Mouse (Mus musculus): ENCODE data around the gene Ly6g6c. TPM values are rescaled to one million over a fixed set of nuclear protein-coding genes. Genes with fewer than 3 reads are reported as not detected.

Gene Ly6g6c
- polyA plus RNA-seq, 1 experiment: 0.15 TPM

DNA sequence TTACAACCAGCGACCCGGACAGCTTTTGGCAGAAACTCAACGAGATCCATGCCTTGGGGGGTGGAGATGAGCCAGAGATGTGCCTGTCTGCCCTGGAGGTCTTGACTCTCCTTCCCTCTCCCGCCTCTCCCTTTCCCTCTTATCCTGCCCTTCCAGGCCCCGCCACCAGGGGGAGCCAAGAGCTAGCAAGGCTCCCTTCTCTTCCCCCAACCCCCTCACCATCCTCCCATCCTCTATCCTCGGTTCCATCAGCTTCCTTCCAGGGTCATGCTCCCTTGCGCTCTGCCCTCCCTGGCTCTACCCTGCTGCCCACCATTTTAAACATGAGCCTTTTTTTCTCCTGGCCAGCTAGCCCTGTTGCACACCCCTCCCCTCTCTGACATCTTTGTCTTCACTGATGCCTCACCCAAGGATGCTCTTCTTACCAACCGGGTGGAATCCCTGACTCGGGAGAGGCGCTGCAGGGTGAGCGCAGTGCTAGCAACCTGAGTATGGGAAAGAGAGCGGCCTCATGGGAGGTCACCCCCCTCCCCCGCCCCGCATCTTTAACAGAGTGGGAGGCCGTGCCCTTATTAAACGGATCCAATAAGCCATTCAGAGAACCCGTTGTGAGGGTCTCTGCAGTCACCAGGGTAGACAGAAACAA is 43.9 kb upstream of the Ly6g6c start:
- peaks cover 27% of the 10 kb centered on the region for H3K4me1 ChIP-seq (ENCODE audit: control insufficient read depth, insufficient read depth, low read length)
- DNase-seq: peak; percentile 83 to 91
- no peak overlapping the region for H3K27ac ChIP-seq (ENCODE audit: insufficient read depth, low read length)
- no peaks in the 10 kb centered on the region for H3K27me3 ChIP-seq (ENCODE audit: control insufficient read depth, insufficient read depth, low read length)
- WGBS: 22% methylated on average over 17 of the region's 17 CpGs
- TF ChIP-seq CTCF (IDR thresholded peaks at IDR 0.05; ENCODE audit: borderline replicate concordance, insufficient read depth, low read depth, low read length) (peak; percentile 95), POLR2A (IDR thresholded peaks at IDR 0.05; ENCODE audit: borderline replicate concordance, insufficient read depth, low read length) (no peak)
- H3K4me3 ChIP-seq (replicated peaks; ENCODE audit: insufficient read depth, low read depth, low read length): peak overlapping the region; percentile 19

DNA sequence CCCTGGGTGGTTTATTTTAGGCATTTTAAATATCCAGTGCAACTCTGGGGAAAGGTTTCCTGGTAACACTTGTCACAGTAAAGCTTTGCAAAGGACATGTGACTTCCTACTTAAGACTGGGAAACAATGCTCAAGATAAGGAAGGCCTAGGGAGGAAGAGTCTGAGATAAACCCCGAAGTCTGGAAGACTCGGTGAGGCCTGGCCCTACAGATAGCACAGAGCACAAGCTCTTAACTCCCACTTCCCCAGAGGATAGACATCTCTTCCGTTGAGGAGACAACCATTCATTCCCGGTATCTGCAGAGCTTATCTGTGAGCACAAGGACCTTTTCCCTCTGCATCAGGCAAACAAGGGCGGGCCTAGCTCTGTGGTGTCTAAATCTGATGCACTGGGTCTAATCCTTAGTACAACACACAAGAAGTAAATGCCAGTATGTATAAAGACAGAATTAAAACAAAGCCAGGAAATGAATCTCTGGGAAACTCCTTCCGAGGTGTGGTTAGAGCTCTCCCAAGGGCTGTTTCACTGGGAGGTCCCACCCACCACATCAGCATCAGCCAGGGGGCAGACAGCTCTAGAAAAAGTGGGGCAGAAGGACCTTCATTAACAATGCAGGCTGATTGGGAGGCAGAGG is 43.2 kb upstream of the Ly6g6c start:
- 74% methylated on average over 6 of the region's 6 CpGs for WGBS
- no peak overlapping the region for H3K27ac ChIP-seq (ENCODE audit: insufficient read depth, low read length)
- TF ChIP-seq POLR2A (IDR thresholded peaks at IDR 0.05; ENCODE audit: borderline replicate concordance, insufficient read depth, low read length) (no peak), CTCF (IDR thresholded peaks at IDR 0.05; ENCODE audit: borderline replicate concordance, insufficient read depth, low read depth, low read length) (no peak)
- peaks cover 20% of the 10 kb centered on the region for H3K4me1 ChIP-seq (ENCODE audit: control insufficient read depth, insufficient read depth, low read length)
- DNase-seq: no peak
- H3K27me3 ChIP-seq (ENCODE audit: control insufficient read depth, insufficient read depth, low read length): no peaks in the 10 kb centered on the region
- H3K4me3 ChIP-seq (replicated peaks; ENCODE audit: insufficient read depth, low read depth, low read length): no peak overlapping the region

DNA sequence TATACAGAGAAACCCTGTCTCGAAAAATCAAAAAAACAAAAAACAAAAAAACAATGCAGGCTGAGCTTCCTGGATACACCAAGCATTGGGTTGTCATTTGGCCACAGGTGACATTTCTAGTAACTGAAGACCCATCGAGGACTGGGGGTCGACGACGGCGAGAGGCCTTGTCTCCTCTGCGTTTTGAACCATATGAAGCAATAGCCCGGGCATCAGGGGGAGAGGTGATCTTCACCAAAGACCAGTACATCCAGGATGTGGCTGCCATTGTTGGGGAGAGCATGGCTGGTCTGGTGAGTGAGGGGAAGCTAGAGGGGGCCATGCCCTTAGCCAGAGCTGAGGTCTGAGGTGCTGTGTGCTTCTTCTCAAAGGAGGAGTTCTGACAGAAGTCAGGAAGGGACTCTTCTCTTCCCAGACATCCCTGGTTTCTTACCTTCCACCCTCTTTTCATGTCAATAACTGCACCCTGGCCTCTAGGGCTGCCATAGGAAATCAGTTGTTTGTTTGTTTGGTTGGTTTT is 42.6 kb upstream of the Ly6g6c start:
- Histone ChIP-seq H3K27me3 (ENCODE audit: control insufficient read depth, insufficient read depth, low read length) (no peaks in the 10 kb centered on the region), H3K4me3 (replicated peaks; ENCODE audit: insufficient read depth, low read depth, low read length) (no peak overlapping the region), H3K4me1 (ENCODE audit: control insufficient read depth, insufficient read depth, low read length) (peaks cover 17% of the 10 kb centered on the region), H3K27ac (ENCODE audit: insufficient read depth, low read length) (no peak overlapping the region)
- no peak for DNase-seq
- TF ChIP-seq CTCF (IDR thresholded peaks at IDR 0.05; ENCODE audit: borderline replicate concordance, insufficient read depth, low read depth, low read length) (no peak), POLR2A (IDR thresholded peaks at IDR 0.05; ENCODE audit: borderline replicate concordance, insufficient read depth, low read length) (no peak)
- 96% methylated on average over 8 of the region's 8 CpGs for WGBS

DNA sequence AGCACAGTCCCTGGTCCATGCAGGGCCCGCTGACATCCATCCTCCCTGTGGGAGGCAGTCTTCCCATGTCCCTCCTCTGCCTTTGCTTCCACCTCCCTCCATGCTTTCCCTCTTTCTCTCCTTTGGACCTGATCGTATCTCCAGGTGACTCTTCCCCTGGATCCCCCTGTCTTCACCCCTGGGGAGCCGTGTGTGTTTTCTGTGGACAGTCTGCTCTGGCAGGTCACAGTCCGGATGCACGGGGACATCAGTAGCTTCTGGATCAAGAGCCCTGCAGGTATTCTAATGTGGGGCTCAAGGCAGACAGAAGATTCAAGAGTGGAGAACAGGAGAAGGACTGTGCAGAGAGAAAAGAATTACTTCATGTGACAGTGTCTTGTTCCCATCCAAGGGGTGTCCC is 42.0 kb upstream of the Ly6g6c start:
- DNase-seq: no peak
- no peak overlapping the region for H3K27ac ChIP-seq (ENCODE audit: insufficient read depth, low read length)
- peaks cover 14% of the 10 kb centered on the region; the same call in 1 of the 2 replicates for H3K4me1 ChIP-seq (ENCODE audit: control insufficient read depth, insufficient read depth, low read length)
- no peaks in the 10 kb centered on the region for H3K27me3 ChIP-seq (ENCODE audit: control insufficient read depth, insufficient read depth, low read length)
- no peak overlapping the region for H3K4me3 ChIP-seq (replicated peaks; ENCODE audit: insufficient read depth, low read depth, low read length)
- 82% methylated on average over 5 of the region's 5 CpGs for WGBS
- TF ChIP-seq POLR2A (IDR thresholded peaks at IDR 0.05; ENCODE audit: borderline replicate concordance, insufficient read depth, low read length) (no peak), CTCF (IDR thresholded peaks at IDR 0.05; ENCODE audit: borderline replicate concordance, insufficient read depth, low read depth, low read length) (no peak)

DNA sequence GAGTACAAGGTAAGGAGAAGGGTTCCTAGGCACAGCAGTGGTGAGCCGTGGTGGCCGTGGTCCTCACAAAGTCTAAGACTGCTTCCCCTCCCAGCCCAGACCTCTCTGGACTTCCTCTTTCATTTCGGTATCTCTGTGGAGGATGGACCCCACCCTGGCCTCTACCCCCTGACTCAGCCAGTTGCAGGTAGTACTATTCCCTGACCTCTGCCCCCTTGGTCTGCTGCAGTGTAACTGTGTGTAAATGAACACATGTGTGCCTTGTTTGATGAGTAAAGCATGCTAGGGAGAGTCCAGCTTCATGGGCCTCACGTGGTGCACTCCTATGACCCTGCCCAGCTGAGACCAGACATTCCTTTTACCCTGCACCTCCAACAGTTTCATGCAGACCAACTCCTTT is 41.4 kb upstream of the Ly6g6c start:
- no peak overlapping the region for H3K4me3 ChIP-seq (replicated peaks; ENCODE audit: insufficient read depth, low read depth, low read length)
- 90% methylated on average over 4 of the region's 4 CpGs for WGBS
- no peak for DNase-seq

DNA sequence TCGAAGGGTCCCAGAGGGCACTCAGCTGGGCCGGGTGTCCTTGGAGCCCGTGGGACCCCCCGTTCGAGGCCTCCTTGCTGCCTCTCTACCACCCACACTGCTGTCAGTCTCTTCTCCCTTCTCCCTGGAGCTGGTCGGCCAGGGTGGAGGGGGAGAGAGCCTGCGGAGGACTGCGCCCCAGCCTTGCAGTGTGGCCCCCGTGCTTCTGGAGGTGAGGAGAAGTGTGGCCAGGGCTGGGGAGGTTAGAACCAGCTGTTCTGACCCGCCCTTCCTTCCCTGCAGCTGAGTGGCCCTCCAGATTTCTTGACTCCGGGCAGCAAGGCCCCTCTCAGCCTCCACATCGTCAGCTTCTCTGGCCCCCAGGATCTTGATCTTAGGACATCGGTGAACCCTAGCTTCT is 40.9 kb upstream of the Ly6g6c start:
- Histone ChIP-seq H3K4me1 (ENCODE audit: control insufficient read depth, insufficient read depth, low read length) (peaks cover 10% of the 10 kb centered on the region), H3K27ac (ENCODE audit: insufficient read depth, low read length) (no peak overlapping the region), H3K4me3 (replicated peaks; ENCODE audit: insufficient read depth, low read depth, low read length) (no peak overlapping the region), H3K27me3 (ENCODE audit: control insufficient read depth, insufficient read depth, low read length) (no peaks in the 10 kb centered on the region)
- WGBS: 78% methylated on average over 13 of the region's 13 CpGs
- no peak for TF ChIP-seq CTCF (IDR thresholded peaks at IDR 0.05; ENCODE audit: borderline replicate concordance, insufficient read depth, low read depth, low read length)
- no peak for TF ChIP-seq POLR2A (IDR thresholded peaks at IDR 0.05; ENCODE audit: borderline replicate concordance, insufficient read depth, low read length)
- DNase-seq: no peak

More for the DNA sequence above, 41.4 kb upstream of the Ly6g6c start:
- H3K27me3 ChIP-seq (ENCODE audit: control insufficient read depth, insufficient read depth, low read length): no peaks in the 10 kb centered on the region
- no peak overlapping the region for H3K27ac ChIP-seq (ENCODE audit: insufficient read depth, low read length)
- TF ChIP-seq POLR2A (IDR thresholded peaks at IDR 0.05; ENCODE audit: borderline replicate concordance, insufficient read depth, low read length) (no peak), CTCF (IDR thresholded peaks at IDR 0.05; ENCODE audit: borderline replicate concordance, insufficient read depth, low read depth, low read length) (no peak)
- peaks cover 10% of the 10 kb centered on the region; the same call in 1 of the 2 replicates for H3K4me1 ChIP-seq (ENCODE audit: control insufficient read depth, insufficient read depth, low read length)

DNA sequence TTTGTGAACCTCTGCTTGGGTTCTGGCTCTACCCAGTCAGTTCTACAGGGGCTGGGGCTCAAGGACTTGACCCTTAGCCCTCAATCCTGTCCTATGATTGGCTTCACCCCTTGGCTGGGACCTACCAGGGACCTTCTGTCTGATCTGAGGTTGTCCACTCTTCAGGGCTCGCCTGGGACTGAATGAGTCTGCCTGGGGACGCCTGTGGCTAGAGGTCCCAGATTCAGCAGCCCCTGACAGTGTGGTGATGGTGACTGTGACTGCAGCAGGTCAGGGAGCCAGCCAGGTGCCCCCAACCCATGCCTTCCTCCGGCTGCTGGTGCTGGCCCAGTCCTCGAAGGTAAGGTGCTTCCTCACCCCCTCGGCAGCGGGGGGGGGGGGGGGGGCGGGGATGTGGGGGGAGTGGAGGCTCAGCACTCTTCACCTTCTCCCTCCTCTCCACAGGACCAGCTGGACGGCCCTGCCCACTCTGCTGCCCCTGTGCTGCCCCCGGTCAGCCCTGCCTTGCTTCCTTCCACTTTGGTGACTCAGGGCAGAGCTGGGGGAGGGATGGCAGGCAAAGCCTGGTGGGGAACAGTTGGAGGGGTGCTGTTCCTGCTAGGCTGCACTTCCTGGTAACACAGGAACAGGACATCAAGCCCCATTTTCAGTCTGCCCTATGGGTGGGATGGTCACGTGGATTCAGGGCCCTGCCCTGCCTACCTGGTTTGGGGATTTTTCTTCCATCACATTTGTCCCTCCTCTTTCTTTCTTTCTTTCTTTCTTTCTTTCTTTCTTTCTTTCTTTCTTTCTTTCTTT is 40.3 kb upstream of the Ly6g6c start:
- DNase-seq: no peak
- TF ChIP-seq POLR2A (IDR thresholded peaks at IDR 0.05; ENCODE audit: borderline replicate concordance, insufficient read depth, low read length) (no peak), CTCF (IDR thresholded peaks at IDR 0.05; ENCODE audit: borderline replicate concordance, insufficient read depth, low read depth, low read length) (no peak)
- H3K27me3 ChIP-seq (ENCODE audit: control insufficient read depth, insufficient read depth, low read length): no peaks in the 10 kb centered on the region
- 52% methylated on average over 10 of the region's 10 CpGs for WGBS
- peaks cover 6% of the 10 kb centered on the region for H3K4me1 ChIP-seq (ENCODE audit: control insufficient read depth, insufficient read depth, low read length)
- no peak overlapping the region for H3K27ac ChIP-seq (ENCODE audit: insufficient read depth, low read length)
- no peak overlapping the region for H3K4me3 ChIP-seq (replicated peaks; ENCODE audit: insufficient read depth, low read depth, low read length)
